Mouse (Mus musculus) cerebellum, adult 8-10 months (tissue): ENCODE results near the gene Nxt1.

ENCODE experiments used
- DNase-seq: peaks from one replicate; pipeline ENCODE4 v3.0.0; 2022

Gene Nxt1

DNA sequence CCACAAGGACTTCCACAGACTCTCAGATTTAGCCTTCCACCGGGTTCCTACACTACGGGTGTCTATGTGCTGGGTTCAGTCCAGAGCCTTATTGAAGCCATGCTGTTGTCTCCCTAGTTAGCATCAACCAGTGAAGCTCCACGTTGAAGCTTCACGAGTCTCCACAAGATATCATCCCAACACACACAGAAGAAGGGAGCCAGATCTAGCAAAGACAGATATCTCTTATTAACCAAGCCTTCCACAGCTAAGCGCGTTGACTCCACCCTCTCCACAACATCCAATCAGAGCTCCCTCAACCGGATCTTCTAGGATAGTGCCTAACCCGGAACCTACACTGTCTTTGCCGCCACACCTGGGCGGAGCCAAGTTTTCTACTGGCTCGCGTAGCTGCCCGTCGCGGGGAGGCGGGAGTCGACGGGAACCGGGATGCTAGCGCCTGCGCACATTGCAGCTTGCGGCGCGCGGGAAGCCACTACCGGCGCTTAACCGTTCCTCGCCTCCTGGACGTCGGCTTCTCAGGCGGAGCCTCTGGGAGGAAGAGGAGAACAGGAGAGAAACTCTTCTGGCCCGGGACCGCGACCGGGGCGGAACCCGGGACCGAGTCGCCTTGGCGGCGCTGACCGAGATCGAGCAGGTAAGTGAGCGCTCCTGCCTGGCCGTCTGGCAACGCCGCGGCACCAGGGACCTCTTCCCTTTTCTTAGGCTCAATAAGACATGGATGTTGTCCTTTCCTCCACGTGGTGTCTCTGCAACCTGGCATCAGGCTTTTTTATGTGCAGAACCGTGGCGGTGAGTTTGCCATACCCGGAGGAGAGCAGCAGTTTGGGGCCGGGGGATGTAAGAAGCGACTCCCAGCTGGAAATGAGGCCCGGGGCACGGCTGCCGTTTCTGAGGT lies at the start of gene Nxt1:
Gene Nxt1 (plus strand): TSS at position 403 of the 898 bp plus-strand sequence.
- peak; percentile 99 for DNase-seq

DNA sequence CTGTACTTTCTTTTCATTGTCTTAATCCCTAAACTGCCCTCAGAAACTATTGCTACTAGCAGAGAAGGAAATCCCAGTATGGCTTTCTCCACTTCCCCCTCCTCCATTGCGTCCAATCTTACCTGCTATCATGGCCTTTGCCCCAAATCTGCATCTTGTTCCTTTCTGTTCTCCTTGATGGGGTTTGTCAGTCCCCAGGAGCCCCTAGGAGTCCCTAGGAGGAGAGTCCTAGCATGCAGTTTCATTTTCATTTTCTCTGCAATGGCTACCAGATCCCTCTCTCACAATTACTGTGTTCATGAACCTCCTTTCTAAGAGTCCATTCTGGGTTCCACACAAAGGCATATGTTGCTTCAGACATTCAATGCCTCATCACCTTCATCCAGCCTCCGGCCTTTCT lies 49.3 kb upstream of the Nxt1 start:
- DNase-seq, result no peak

DNA sequence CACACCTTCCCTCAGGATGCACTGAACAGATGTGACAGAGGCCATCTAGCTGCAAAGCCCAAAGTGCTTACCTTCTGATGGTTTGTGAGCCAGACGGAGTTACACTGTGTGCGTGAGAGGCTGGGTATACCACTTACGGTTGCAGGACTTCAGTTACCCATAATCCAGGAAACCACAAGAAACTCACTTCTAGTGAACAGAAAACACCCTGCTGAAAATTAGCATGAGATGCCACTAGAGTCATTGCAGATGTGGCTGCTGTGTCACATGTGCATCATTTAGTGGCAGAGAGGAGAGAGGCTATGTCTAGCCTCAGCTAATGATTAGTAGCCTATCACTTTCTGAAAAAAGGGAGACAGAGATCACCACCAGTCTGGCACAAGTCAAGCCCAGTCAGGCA lies 47.9 kb upstream of the Nxt1 start:
- no peak for DNase-seq

- no peak for DNase-seq
These were observed 45.4 kb upstream of the Nxt1 start for GRCm38 (mm10) chr2:148627011-148627471.

DNA sequence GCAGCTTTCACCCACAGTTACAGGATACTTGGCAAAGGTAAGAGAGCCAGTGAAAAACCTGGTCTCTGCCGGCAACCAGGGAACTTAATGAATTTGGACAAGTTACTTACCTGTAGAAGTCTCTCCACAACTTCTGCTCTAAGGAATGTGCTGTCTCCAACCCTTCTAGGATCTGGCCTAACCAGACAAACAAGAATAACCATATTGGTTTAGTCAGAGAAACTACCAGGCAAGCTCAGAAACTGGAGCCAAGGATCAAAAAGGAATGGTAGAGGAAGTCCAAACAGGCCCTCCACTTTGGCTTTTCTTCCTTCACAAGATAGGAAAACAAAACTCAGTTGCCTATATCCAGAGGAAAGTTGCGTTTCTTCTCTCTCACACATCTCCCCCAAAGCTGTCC lies 41.4 kb upstream of the Nxt1 start:
- DNase-seq, result no peak

GRCm38 (mm10) chr2:148631602-148632001 lies 40.8 kb upstream of the Nxt1 start:
- DNase-seq, result no peak

DNA sequence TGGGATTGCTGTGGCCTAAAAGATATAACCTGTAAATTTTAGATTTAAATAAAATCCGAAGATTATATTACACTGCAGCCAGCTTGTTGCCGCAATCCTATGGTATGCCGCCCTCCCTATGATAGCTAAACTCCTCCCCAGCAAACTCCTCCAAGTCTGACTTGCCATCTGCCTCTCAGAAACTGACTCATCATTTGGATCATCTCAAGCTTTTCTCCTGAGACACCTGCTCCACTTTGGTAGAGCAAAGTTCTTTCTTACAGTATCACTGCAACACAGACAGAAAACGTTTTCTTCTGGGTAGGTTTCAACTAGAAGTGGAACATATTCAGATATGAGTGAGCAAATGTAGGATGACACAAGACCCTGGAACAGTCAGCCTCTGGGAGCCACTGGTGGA lies 37.9 kb upstream of the Nxt1 start:
- DNase-seq, result no peak

DNA sequence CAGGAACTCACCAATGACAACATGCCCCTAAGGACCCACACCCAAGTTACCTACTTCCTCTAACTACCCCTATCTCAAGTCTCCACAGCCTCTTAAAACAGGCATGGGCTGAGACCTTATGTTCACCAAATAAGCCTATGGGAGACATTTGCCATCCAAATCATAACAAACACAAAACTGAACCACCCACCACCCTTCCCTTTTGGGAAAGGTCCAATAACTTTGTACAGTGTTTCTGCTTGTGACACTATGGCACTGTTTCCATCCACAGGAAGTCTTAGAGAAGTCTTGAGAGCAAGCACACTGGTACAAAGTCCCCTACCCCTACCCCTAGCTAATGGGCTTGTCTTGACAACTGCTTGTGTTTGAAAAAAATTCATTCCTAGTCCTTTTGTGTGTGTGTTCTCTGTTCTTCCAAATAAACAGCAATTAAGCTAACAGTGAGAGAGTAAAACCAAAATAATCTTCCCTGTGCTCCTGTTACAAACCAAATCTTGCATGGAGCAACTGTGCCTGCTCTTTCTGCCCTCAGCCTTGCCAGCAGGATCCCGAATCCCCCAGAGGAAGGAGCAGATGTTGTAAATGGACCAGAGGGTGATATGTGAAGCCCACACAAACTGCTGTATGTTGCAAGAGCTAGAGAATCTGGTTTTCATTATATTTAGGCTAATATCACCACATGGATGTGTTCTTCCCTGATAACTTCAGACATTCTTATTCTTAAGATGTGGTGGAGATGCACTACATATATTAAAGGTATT lies 29.6 kb upstream of the Nxt1 start:
- DNase-seq, result no peak

GRCm38 (mm10) chr2:148644421-148645000 lies 27.9 kb upstream of the Nxt1 start:
- no peak for DNase-seq

- DNase-seq, result no peak
These were observed 21.6 kb upstream of the Nxt1 start for GRCm38 (mm10) chr2:148650587-148651357.

GRCm38 (mm10) chr2:148654961-148655360 lies 17.4 kb upstream of the Nxt1 start:
- no peak for DNase-seq

DNA sequence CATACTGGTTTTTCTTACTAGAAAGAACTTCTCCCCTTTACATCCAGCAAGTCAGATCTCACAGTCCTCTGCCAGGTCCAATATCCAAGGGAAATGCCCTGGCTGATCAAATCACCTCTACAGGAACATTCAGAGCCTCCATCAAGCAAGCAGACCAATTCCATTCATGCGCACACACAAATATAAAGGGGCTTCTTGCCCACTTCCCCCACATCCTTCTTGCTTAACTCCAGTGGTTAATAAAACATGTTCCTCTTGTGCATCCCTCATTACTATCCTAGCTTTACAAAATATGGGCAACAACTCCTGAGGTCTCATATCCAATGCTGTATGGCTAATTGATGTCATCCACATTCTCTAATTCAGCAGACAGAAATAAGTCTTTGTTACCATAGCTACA lies 8.9 kb upstream of the Nxt1 start:
- DNase-seq, result no peak

DNA sequence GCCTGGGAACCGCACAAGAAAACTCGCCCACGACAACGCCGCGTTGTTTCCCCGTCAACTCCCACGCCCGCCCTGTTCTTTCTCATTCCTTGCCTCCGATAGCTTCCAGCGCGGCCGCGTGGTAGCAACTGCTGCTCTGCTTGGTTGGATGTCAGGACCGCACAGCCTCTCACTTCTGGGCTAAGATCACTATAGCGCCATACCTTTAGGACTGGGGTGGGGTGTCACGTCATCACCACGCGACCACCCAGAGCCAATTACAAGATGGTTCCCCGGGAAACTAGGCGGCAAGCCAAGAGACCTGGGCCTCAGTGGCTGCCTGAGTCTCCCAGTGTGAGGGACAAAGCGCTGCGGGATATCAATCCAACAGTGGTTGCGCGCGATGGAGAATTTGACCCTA lies 5.4 kb downstream of the Nxt1 start:
- DNase-seq, result peak; percentile 34

DNA sequence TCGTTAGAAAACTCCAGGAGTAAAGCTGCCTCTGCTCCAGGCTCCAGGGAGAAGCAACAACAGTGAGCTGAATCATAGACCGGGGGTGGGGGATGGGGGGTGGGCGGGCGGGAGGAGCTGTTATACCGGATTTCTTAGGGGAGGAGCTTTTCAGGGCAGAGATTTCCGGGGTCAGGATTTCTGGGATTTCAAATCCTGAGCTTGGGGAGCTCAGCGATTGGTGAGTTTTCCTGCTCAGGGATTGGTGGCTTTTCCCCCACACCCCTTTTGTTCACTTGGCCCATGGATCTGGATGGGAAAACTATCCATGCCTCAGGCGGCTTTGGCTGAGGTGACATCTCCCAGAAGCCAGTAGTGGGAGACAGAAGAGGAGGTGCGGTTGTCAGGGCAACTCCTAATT lies 6.9 kb downstream of the Nxt1 start:
- DNase-seq, result no peak

- DNase-seq, result peak; percentile 98
These were observed 8.4 kb downstream of the Nxt1 start, which contains the start of gene Gzf1 for GRCm38 (mm10) chr2:148680775-148681291. Gzf1 (plus strand) TSS chr2:148681023.

DNA sequence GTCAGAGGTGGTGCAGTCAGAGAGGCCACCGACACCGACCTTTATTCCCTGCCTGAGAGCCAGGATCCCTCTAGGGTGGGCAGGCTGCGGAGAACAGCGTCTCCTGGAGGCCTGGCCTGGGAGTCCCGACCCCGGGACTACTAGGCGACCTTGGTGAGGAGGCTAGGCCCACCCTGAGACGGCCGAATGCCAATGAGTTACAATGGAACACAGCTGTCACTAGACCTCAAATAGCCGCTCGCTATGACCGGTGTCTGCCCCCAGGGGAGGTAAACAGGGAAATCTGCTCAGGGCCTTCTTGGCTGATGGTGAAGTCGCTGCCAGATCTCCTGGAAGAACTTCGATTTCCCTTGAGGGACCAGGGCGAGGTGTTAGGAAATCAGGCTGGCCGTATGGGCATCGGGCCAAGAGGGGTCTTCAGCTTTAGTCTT lies 9.1 kb downstream of the Nxt1 start:
- DNase-seq, result no peak

DNA sequence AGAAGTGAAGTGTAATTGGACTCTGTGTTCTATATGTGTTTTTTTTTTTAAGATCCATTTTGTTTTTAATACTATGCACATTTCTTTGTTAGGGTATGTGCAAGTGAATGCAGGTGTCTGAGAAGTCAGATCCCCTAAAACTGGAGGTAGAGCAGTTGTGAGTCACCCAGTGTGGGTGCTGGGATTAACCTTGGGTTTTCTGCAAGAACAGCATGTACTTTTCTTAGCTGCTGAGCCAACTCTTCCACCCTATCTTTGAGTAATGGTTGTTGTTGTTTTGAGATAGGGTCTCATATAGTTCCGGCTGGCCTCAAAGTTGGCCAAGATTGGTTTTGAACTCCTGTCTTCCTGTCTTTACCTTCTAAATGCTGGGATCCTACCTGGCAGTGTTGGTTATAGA lies 10.6 kb downstream of the Nxt1 start:
- no peak for DNase-seq

GRCm38 (mm10) chr2:148684972-148685371 lies 12.6 kb downstream of the Nxt1 start:
- no peak for DNase-seq

DNA sequence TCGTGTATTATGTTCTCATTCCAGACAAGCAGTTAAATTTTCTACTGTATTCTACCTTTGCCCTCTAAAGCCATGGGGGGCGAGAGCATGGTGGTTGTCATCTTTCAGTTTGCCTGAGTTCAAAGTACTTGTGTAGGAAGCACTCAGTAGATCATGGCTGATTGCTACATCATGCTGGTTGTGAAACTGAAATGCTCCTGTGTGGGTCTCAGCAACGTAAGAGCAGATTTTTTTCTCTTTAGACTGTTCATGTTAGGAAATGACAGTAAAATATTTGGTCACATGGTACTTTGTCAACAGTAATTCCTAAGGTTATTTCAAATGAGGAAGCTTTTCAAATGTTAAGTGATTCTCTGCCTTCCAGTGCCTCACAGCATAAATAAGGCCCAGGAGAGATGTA lies 13.3 kb downstream of the Nxt1 start:
- no peak for DNase-seq

DNA sequence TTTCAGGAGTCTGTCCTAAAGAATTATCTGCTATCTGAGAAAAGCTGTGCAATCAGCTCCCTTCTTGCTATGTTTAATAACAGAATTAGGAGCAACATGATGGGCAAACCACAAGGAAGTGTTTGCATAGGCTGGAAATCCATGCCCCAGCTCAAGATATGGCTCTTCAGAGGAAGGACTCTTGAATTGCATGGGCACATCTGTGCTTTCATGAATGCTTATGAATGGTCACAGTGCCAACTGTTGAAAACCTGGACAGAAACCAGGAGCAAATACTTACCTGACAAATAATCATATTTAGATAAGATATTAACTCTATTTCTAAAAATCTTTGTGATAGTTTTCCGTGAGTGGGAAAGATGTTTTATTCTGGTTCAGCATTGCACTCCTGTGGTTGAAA lies 14.5 kb downstream of the Nxt1 start:
- no peak for DNase-seq

- no peak for DNase-seq
These were observed 15.6 kb downstream of the Nxt1 start for GRCm38 (mm10) chr2:148687971-148688370.

DNA sequence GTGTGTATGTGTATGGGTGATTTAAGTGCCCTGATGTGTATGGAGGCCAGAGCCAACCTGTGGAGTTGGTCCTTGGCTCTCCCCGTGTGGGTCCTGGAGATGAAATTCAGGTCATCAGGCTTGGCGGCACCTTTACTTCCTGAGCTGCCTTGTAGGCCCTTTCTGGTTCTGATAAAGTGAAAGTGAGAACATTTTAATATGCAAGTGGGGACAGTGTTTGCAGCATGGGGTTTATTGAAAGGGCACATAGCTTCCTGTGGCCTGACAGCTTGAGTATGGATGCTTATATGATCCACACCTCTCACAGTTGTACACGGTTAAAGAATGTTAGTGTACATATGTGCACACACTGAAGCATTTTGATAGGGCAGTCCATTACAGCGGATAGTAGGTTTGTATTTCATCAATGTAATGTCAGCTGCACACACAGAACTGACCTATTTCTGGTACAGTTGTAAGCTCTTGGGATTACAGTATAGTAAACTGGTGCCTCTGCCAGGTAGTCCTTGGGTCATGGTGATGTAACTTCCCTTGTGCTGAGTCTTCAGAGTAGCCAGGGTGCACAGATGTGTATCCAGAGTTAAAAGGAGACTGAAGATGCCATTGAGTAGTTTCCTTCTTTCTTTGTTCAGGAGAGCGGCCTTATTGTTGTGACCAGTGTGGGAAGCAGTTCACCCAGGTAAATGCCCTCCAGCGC lies 17.2 kb downstream of the Nxt1 start:
- DNase-seq, result no peak
